Mouse (Mus musculus) erythroblast, embryonic 14.5 days (primary cell): ENCODE data around the gene Ap1m2.

Experiments used
- GATA1 ChIP-seq: IDR thresholded peaks from 2 replicates; pipeline ENCODE4 v1.6.1; 2012; ENCODE audit warnings: low read length, inconsistent platforms, mixed read lengths
- TAL1 ChIP-seq: IDR thresholded peaks from 3 replicates; pipeline ENCODE4 v1.6.1; 2012; ENCODE audit warnings: low read length, inconsistent platforms, mixed read lengths

DNA sequence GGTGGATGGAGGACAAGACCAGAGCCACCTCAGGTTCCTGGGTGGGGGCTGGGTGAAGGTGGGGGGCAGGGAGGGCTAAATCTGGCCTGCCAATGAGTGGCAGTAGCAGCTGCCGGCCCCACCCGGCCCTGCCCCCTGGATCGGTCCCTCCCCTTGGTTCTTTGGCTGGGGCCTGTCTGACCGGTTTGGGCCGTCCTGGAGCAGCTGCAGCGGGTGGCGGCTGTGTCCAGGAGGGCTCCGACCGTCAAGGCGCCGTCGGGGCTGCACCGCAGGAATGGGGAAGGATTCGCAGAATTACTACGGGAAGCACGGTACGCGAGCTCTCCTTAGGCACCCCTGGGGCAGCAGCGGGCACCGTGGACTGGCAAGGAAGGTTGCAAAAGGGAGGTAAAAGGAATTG lies 25.5 kb upstream of the Ap1m2 start:
- no peak for TF ChIP-seq GATA1
- no peak for TF ChIP-seq TAL1
